In genomic region chr10:79766001-79766507, GRCm38 (mm10) we compare ENCODE assay signal across 7 mouse cellular contexts. TPM values are rescaled to one million over a fixed set of nuclear protein-coding genes. Genes with fewer than 3 reads are reported as not detected.
DNase-seq lines count a peak whose midpoint lies in the region; ATAC-seq and TF ChIP-seq lines count a peak whose summit lies in the region.

No protein-coding gene starts in this region.

- no peak for ATAC-seq in lung, postnatal 0 days
- no peak for ATAC-seq in forebrain, embryonic 14.5 days
- no peak for ATAC-seq in limb, embryonic 14.5 days (ENCODE audit: low FRiP score, low read depth)
- no peak for ATAC-seq in stomach, embryonic 15.5 days (ENCODE audit: insufficient read depth, low FRiP score, low read depth)

- WGBS in lung, postnatal 0 days = 10% methylated on average over 8 of the region's 16 CpGs
- 14% methylated on average over 9 of the region's 16 CpGs for WGBS in forebrain, embryonic 14.5 days
- WGBS in limb, embryonic 14.5 days = 15% methylated on average over 11 of the region's 16 CpGs
- 8% methylated on average over 16 of the region's 16 CpGs for WGBS in stomach, embryonic 15.5 days

- H3K4me2 ChIP-seq in lung, postnatal 0 days (replicated peaks; ENCODE audit: low read depth, low read length) = peak overlapping the region; percentile 70
- peak overlapping the region; percentile 80 for H3K4me2 ChIP-seq in forebrain, embryonic 14.5 days (ENCODE audit: low read length)
- H3K4me2 ChIP-seq in limb, embryonic 14.5 days (replicated peaks; ENCODE audit: low read depth, low read length, severe bottlenecking) = peak overlapping the region; percentile 67
- peak overlapping the region; percentile 80 for H3K4me2 ChIP-seq in stomach, embryonic 15.5 days

- H3K9ac ChIP-seq in lung, postnatal 0 days (replicated peaks; ENCODE audit: low read depth) = peak overlapping the region; percentile 62
- peak overlapping the region; percentile 96 for H3K9ac ChIP-seq in forebrain, embryonic 14.5 days (ENCODE audit: low read length)
- peak overlapping the region; percentile 95 for H3K9ac ChIP-seq in limb, embryonic 14.5 days (ENCODE audit: low read depth, low read length, severe bottlenecking)
- peak overlapping the region; percentile 94 for H3K9ac ChIP-seq in stomach, embryonic 15.5 days

- H3K36me3 ChIP-seq in lung, postnatal 0 days (ENCODE audit: insufficient read depth, low read length) = peaks cover 8% of the 10 kb centered on the region; the same call in 1 of the 2 replicates
- peaks cover 15% of the 10 kb centered on the region for H3K36me3 ChIP-seq in forebrain, embryonic 14.5 days (ENCODE audit: control insufficient read depth, insufficient read depth, low read length)
- peaks cover 19% of the 10 kb centered on the region for H3K36me3 ChIP-seq in limb, embryonic 14.5 days (ENCODE audit: control insufficient read depth, insufficient read depth, low read length)
- peaks cover 11% of the 10 kb centered on the region for H3K36me3 ChIP-seq in stomach, embryonic 15.5 days

- H3K4me3 ChIP-seq in lung, postnatal 0 days (ENCODE audit: low read depth, low read length) = peak overlapping the region; percentile 81
- peak overlapping the region; percentile 94 for H3K4me3 ChIP-seq in forebrain, embryonic 14.5 days (ENCODE audit: low read depth, low read length)
- H3K4me3 ChIP-seq in limb, embryonic 14.5 days (replicated peaks; ENCODE audit: low read length) = peak overlapping the region; percentile 97
- peak overlapping the region; percentile 91 for H3K4me3 ChIP-seq in stomach, embryonic 15.5 days (replicated peaks)

- H3K27me3 ChIP-seq in lung, postnatal 0 days (replicated peaks; ENCODE audit: insufficient read depth, low read length) = no peaks in the 10 kb centered on the region
- H3K27me3 ChIP-seq in forebrain, embryonic 14.5 days (replicated peaks; ENCODE audit: control insufficient read depth, insufficient read depth, low read length) = no peaks in the 10 kb centered on the region
- H3K27me3 ChIP-seq in limb, embryonic 14.5 days (ENCODE audit: control insufficient read depth, insufficient read depth, low read length) = no peaks in the 10 kb centered on the region
- no peaks in the 10 kb centered on the region for H3K27me3 ChIP-seq in stomach, embryonic 15.5 days (replicated peaks)

- TF ChIP-seq EP300 in lung, postnatal 0 days (IDR thresholded peaks at IDR 0.05) = no peak

- TF ChIP-seq CTCF in lung, postnatal 0 days (IDR thresholded peaks at IDR 0.05) = no peak

- H3K27ac ChIP-seq in lung, postnatal 0 days (ENCODE audit: low read length) = peak overlapping the region; percentile 85
- H3K27ac ChIP-seq in forebrain, embryonic 14.5 days (ENCODE audit: low read depth, low read length) = peak overlapping the region; percentile 90; the same call in 1 of the 2 replicates
- peak overlapping the region; percentile 90 for H3K27ac ChIP-seq in limb, embryonic 14.5 days (replicated peaks; ENCODE audit: low read depth, low read length)
- peak overlapping the region; percentile 95 for H3K27ac ChIP-seq in stomach, embryonic 15.5 days

- H3K4me1 ChIP-seq in lung, postnatal 0 days (ENCODE audit: insufficient read depth, low read depth, low read length) = peaks cover 8% of the 10 kb centered on the region
- H3K4me1 ChIP-seq in forebrain, embryonic 14.5 days (ENCODE audit: control insufficient read depth, insufficient read depth, low read length) = peaks cover 14% of the 10 kb centered on the region
- peaks cover 15% of the 10 kb centered on the region for H3K4me1 ChIP-seq in limb, embryonic 14.5 days (ENCODE audit: control insufficient read depth, insufficient read depth, low read length)
- peaks cover 35% of the 10 kb centered on the region for H3K4me1 ChIP-seq in stomach, embryonic 15.5 days

- no peaks in the 10 kb centered on the region for H3K9me3 ChIP-seq in lung, postnatal 0 days (ENCODE audit: low read length)
- H3K9me3 ChIP-seq in forebrain, embryonic 14.5 days (replicated peaks; ENCODE audit: control insufficient read depth, low read length) = no peaks in the 10 kb centered on the region
- H3K9me3 ChIP-seq in limb, embryonic 14.5 days (ENCODE audit: control insufficient read depth, low read length) = no peaks in the 10 kb centered on the region
- no peaks in the 10 kb centered on the region for H3K9me3 ChIP-seq in stomach, embryonic 15.5 days

- no peak for TF ChIP-seq POLR2A in limb, embryonic 14.5 days (IDR thresholded peaks at IDR 0.05; ENCODE audit: borderline replicate concordance, extremely low read depth, insufficient read depth, insufficient read length)

- no peak for DNase-seq in lung, postnatal 0 days (ENCODE audit: low spot score)
- DNase-seq in lung, postnatal 25 days (ENCODE audit: low spot score) = no peak
- DNase-seq in forebrain, embryonic 14.5 days (ENCODE audit: low spot score) = no peak
- no peak for DNase-seq in limb, embryonic 14.5 days (ENCODE audit: low spot score)
- no peak for DNase-seq in cerebellum, adult 9-11 months
- no peak for DNase-seq in ovary, adult 18-20 months (ENCODE audit: low spot score)

RNA-seq across cellular contexts. Expression of gene Rnf126, which starts 0.7 kb away (rescaled TPM):
- polyA plus RNA-seq in lung, postnatal 0 days (2015; fragmentation: Nextera tagmentation; extraction: Ambion mirVana) = 40.5 and 45.9 TPM in 2 replicates
- polyA plus RNA-seq in forebrain, embryonic 14.5 days (2014; fragmentation: Nextera tagmentation; extraction: Ambion mirVana) = 60.6 and 75.7 TPM in 2 replicates
- polyA plus RNA-seq in limb, embryonic 14.5 days (2012; rRNA removed) = 176 and 229 TPM in 2 replicates
- polyA plus RNA-seq in limb, embryonic 14.5 days (2014; fragmentation: Nextera tagmentation; extraction: Ambion mirVana) = 100 and 103 TPM in 2 replicates
- polyA plus RNA-seq in stomach, embryonic 15.5 days (2015; fragmentation: Nextera tagmentation; extraction: Ambion mirVana) = 87.8 and 88.1 TPM in 2 replicates

RNA-seq across cellular contexts. Expression of gene Fstl3, which starts 11.0 kb away (rescaled TPM):
- 38.6 and 39.9 TPM in 2 replicates for polyA plus RNA-seq in lung, postnatal 0 days (2015; fragmentation: Nextera tagmentation; extraction: Ambion mirVana)
- 0.58 and 0.96 TPM in 2 replicates for polyA plus RNA-seq in forebrain, embryonic 14.5 days (2014; fragmentation: Nextera tagmentation; extraction: Ambion mirVana)
- polyA plus RNA-seq in limb, embryonic 14.5 days (2012; rRNA removed) = 11.6 and 14.7 TPM in 2 replicates
- 9.0 and 9.5 TPM in 2 replicates for polyA plus RNA-seq in limb, embryonic 14.5 days (2014; fragmentation: Nextera tagmentation; extraction: Ambion mirVana)
- polyA plus RNA-seq in stomach, embryonic 15.5 days (2015; fragmentation: Nextera tagmentation; extraction: Ambion mirVana) = 14.8 and 15.5 TPM in 2 replicates

RNA-seq across cellular contexts. Expression of gene Fgf22, which starts 11.2 kb away (rescaled TPM):
- 0.18 TPM in 1 of 2 replicates, not detected in the other for polyA plus RNA-seq in lung, postnatal 0 days (2015; fragmentation: Nextera tagmentation; extraction: Ambion mirVana)
- polyA plus RNA-seq in forebrain, embryonic 14.5 days (2014; fragmentation: Nextera tagmentation; extraction: Ambion mirVana) = 0.28 and 0.38 TPM in 2 replicates
- 0.13 and 0.22 TPM in 2 replicates for polyA plus RNA-seq in limb, embryonic 14.5 days (2012; rRNA removed)
- polyA plus RNA-seq in limb, embryonic 14.5 days (2014; fragmentation: Nextera tagmentation; extraction: Ambion mirVana) = 0.21 and 0.80 TPM in 2 replicates
- 0.31 and 0.36 TPM in 2 replicates for polyA plus RNA-seq in stomach, embryonic 15.5 days (2015; fragmentation: Nextera tagmentation; extraction: Ambion mirVana)

RNA-seq across cellular contexts. Expression of gene Polrmt, which starts 19.7 kb away (rescaled TPM):
- 17.4 and 22.4 TPM in 2 replicates for polyA plus RNA-seq in lung, postnatal 0 days (2015; fragmentation: Nextera tagmentation; extraction: Ambion mirVana)
- 32.1 and 33.4 TPM in 2 replicates for polyA plus RNA-seq in forebrain, embryonic 14.5 days (2014; fragmentation: Nextera tagmentation; extraction: Ambion mirVana)
- polyA plus RNA-seq in limb, embryonic 14.5 days (2012; rRNA removed) = 64.1 and 75.3 TPM in 2 replicates
- polyA plus RNA-seq in limb, embryonic 14.5 days (2014; fragmentation: Nextera tagmentation; extraction: Ambion mirVana) = 33.4 and 36.6 TPM in 2 replicates
- polyA plus RNA-seq in stomach, embryonic 15.5 days (2015; fragmentation: Nextera tagmentation; extraction: Ambion mirVana) = 33.9 and 38.7 TPM in 2 replicates

RNA-seq across cellular contexts. Expression of gene Prss57, which starts 24.7 kb away (rescaled TPM):
- 0.11 and 0.31 TPM in 2 replicates for polyA plus RNA-seq in lung, postnatal 0 days (2015; fragmentation: Nextera tagmentation; extraction: Ambion mirVana)
- polyA plus RNA-seq in forebrain, embryonic 14.5 days (2014; fragmentation: Nextera tagmentation; extraction: Ambion mirVana) = 0.37 TPM in 1 of 2 replicates, not detected in the other
- 0.04 and 0.06 TPM in 2 replicates for polyA plus RNA-seq in limb, embryonic 14.5 days (2012; rRNA removed)
- polyA plus RNA-seq in limb, embryonic 14.5 days (2014; fragmentation: Nextera tagmentation; extraction: Ambion mirVana) = not detected in 2 replicates
- polyA plus RNA-seq in stomach, embryonic 15.5 days (2015; fragmentation: Nextera tagmentation; extraction: Ambion mirVana) = 0.23 and 0.31 TPM in 2 replicates
